Mouse (Mus musculus) left cerebral cortex, postnatal 25 days (tissue): ENCODE measurements around the gene Polg2. TPM values are rescaled to one million over a fixed set of nuclear protein-coding genes. Genes with fewer than 3 reads are reported as not detected.
"Not testable (repeated sequence)": the region's sequence is repeated elsewhere in the genome, so short reads cannot be mapped to it uniquely, and the experiment has no call there.

Experiments used
- DNase-seq, 2 experiments: peaks; one replicate each; pipeline ENCODE4 v3.0.0; 2022; ENCODE audit warnings: low spot score in 2 of 2, mixed read lengths in 1 of 2
- intact Hi-C: fragments of 180-260 bp; cut with DNase I; formaldehyde crosslinking; loops from one replicate; pipeline ENCODE4 v1.15.1; 2025
- microRNA-seq, 2 experiments: library from miRNA; unstranded; fragments of <30 nt; microRNA quantifications; one replicate each; pipeline ENCODE4 v1.2.0; 2022
- total RNA-seq, 2 experiments: library from RNA; stranded (reverse); gene quantifications; 2 replicates each; pipeline ENCODE4 v1.2.3; 2021

The Polg2 gene
- total RNA-seq, 2 experiments from 2014 or later, result 2.8 to 4.4 TPM

GRCm38 (mm10) chr11:106739116-106739515, 40.2 kb downstream of the Polg2 start:
- intact Hi-C loops, result loop anchor here (5.0 kb wide), 1 partner anchor 52 kb away; no protein-coding TSS in a partner anchor
- no peak for DNase-seq

GRCm38 (mm10) chr11:106737178-106737621, 42.1 kb downstream of the Polg2 start:
- intact Hi-C loops, result loop anchor here (5.0 kb wide), 1 partner anchor 50 kb away; no protein-coding TSS in a partner anchor
- peak; percentile 37 to 42 for DNase-seq

- no peak for DNase-seq
- intact Hi-C loops, result loop anchor here (5.0 kb wide), 1 partner anchor 49 kb away; no protein-coding TSS in a partner anchor
These were observed 42.7 kb downstream of the Polg2 start for GRCm38 (mm10) chr11:106736614-106737013.

- DNase-seq, result no peak
- intact Hi-C loops, result no loop called here
These were observed 48.6 kb downstream of the Polg2 start for GRCm38 (mm10) chr11:106730714-106731113.

GRCm38 (mm10) chr11:106729656-106730055, 49.7 kb downstream of the Polg2 start:
- no peak for DNase-seq
- intact Hi-C loops, result no loop called here

- DNase-seq, result no peak
- intact Hi-C loops, result no loop called here
These were observed 50.7 kb downstream of the Polg2 start for GRCm38 (mm10) chr11:106728402-106729366.

GRCm38 (mm10) chr11:106727967-106728366, 51.4 kb downstream of the Polg2 start:
- intact Hi-C loops, result no loop called here
- no peak for DNase-seq

- DNase-seq, result not testable (repeated sequence)
These were observed 54.5 kb downstream of the Polg2 start for GRCm38 (mm10) chr11:106724916-106725235.

GRCm38 (mm10) chr11:106724176-106724915, 55.0 kb downstream of the Polg2 start:
- no peak for DNase-seq
- intact Hi-C loops, result no loop called here

More at GRCm38 (mm10) chr11:106724916-106725235, 54.5 kb downstream of the Polg2 start:
- intact Hi-C loops, result not testable (repeated sequence)

GRCm38 (mm10) chr11:106723611-106724125, 55.7 kb downstream of the Polg2 start:
- intact Hi-C loops, result no loop called here
- DNase-seq, result no peak

- DNase-seq, result no peak
- intact Hi-C loops, result no loop called here
These were observed 56.4 kb downstream of the Polg2 start for GRCm38 (mm10) chr11:106722831-106723361.

- DNase-seq, result no peak
- intact Hi-C loops, result no loop called here
These were observed 59.0 kb downstream of the Polg2 start for GRCm38 (mm10) chr11:106720379-106720778.

Small RNA genes lying within 50 kb of the gene (microRNA-seq; reads per million reads assigned to microRNA genes)
- 0 reads per million in 2 experiments for gene Gm25994
- gene Mir3064, result 14.9 to 19.8 reads per million in 2 experiments

Other genes with a start within 250 kb of the Polg2 start
- 100 to 1,000 TPM; 116 to 117 TPM for gene Tex2, start 166.1 kb downstream of the Polg2 start, total RNA-seq
- gene Pecam1, start 28.9 kb downstream of the Polg2 start, total RNA-seq, result 10 to 100 TPM; 16.2 to 18.0 TPM
- gene Milr1, start 28.3 kb downstream of the Polg2 start, total RNA-seq, result not detected
- gene Ddx5, start 9.6 kb upstream of the Polg2 start, total RNA-seq, result 100 to 1,000 TPM; 633 to 643 TPM
- gene Cep95, start 9.7 kb upstream of the Polg2 start, total RNA-seq, result 10 to 100 TPM; 11.1 to 11.3 TPM
- gene Smurf2, start 141.2 kb upstream of the Polg2 start, total RNA-seq, result 10 to 100 TPM; 27.1 to 30.6 TPM
- gene Kpna2, start 220.0 kb upstream of the Polg2 start, total RNA-seq, result 10 to 100 TPM; 23.7 to 29.3 TPM
- 1 to 10 TPM; 2.9 to 4.6 TPM for gene 1810010H24Rik, start 246.1 kb upstream of the Polg2 start, total RNA-seq